Mouse (Mus musculus): ENCODE measurements around the gene Aldh6a1. TPM values are rescaled to one million over a fixed set of nuclear protein-coding genes. Genes with fewer than 3 reads are reported as not detected.

Gene Aldh6a1
- polyA plus RNA-seq, 2 experiments from 2014 or later, result 7.3 to 10.9 TPM

GRCm38 (mm10) chr12:84408819-84409507, 41.8 kb downstream of the Aldh6a1 start, which contains the start of the genes Entpd5 and Bbof1:
Gene Entpd5, minus strand, starts transcription at chr12:84409029.
Gene Bbof1, plus strand, starts transcription at chr12:84409071.
- peak; percentile 80 for ATAC-seq

GRCm38 (mm10) chr12:84407874-84408818, 42.7 kb downstream of the Aldh6a1 start:
- ATAC-seq, result peak; percentile 70

GRCm38 (mm10) chr12:84407259-84407658, 43.5 kb downstream of the Aldh6a1 start:
- ATAC-seq, result no peak

GRCm38 (mm10) chr12:84404541-84404940, 46.3 kb downstream of the Aldh6a1 start:
- ATAC-seq, result no peak

- ATAC-seq, result no peak
Observed at GRCm38 (mm10) chr12:84402923-84403322, 47.9 kb downstream of the Aldh6a1 start.

GRCm38 (mm10) chr12:84400653-84401052, 50.2 kb downstream of the Aldh6a1 start:
- no peak for ATAC-seq

- ATAC-seq, result no peak
Observed at GRCm38 (mm10) chr12:84400068-84400467, 50.7 kb downstream of the Aldh6a1 start.

GRCm38 (mm10) chr12:84399663-84400062, 51.1 kb downstream of the Aldh6a1 start:
- ATAC-seq, result no peak

- ATAC-seq, result no peak
Observed at GRCm38 (mm10) chr12:84399135-84399534, 51.7 kb downstream of the Aldh6a1 start.

GRCm38 (mm10) chr12:84398629-84399028, 52.2 kb downstream of the Aldh6a1 start:
- ATAC-seq, result no peak

GRCm38 (mm10) chr12:84397685-84398084, 53.1 kb downstream of the Aldh6a1 start:
- ATAC-seq, result no peak

- no peak for ATAC-seq
Observed at GRCm38 (mm10) chr12:84396947-84397679, 53.7 kb downstream of the Aldh6a1 start.

GRCm38 (mm10) chr12:84393847-84394246, 57.0 kb downstream of the Aldh6a1 start:
- ATAC-seq, result no peak

- no peak for ATAC-seq
Observed at GRCm38 (mm10) chr12:84392681-84393080, 58.1 kb downstream of the Aldh6a1 start.

- no peak for ATAC-seq
Observed at GRCm38 (mm10) chr12:84390336-84390735, 60.5 kb downstream of the Aldh6a1 start.

GRCm38 (mm10) chr12:84388774-84389400, 61.9 kb downstream of the Aldh6a1 start:
- ATAC-seq, result peak; percentile 40

- ATAC-seq, result no peak
Observed at GRCm38 (mm10) chr12:84388097-84388496, 62.7 kb downstream of the Aldh6a1 start.

GRCm38 (mm10) chr12:84385408-84385807, 65.4 kb downstream of the Aldh6a1 start:
- ATAC-seq, result no peak

GRCm38 (mm10) chr12:84384644-84385081, 66.1 kb downstream of the Aldh6a1 start:
- ATAC-seq, result no peak

- no peak for ATAC-seq
Observed at GRCm38 (mm10) chr12:84382369-84382768, 68.4 kb downstream of the Aldh6a1 start.
